Mouse (Mus musculus): Measurements from ENCODE around the gene Prkn. TPM values are rescaled to one million over a fixed set of nuclear protein-coding genes. Genes with fewer than 3 reads are reported as not detected.
A peak's percentile ranks its signal among the peaks of the same experiment; 100 is the strongest.

Prkn gene
- polyA plus RNA-seq, 1 experiment from 2014 or later = 1.5 TPM

DNA sequence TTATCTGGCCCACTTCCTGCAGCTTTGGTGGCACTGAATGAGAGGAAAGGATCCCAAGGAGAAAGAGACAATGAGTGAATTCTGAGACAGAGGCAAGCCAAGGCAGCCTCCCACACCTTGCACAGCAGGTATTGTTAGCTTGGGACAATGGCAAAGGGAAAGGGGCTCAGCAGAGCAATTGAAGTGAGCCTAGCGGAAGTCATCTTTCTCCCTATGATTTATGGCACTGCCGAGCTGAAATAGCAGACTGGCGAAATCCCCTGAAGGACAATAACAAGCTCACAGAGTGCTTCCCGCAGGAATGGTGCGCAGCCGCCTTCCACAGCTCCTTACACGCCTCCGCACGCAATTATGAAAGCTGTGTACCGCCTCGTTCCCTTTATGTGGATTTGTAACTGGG, 1122.6 kb downstream of the Prkn start:
- no peak overlapping the region for H3K4me3 ChIP-seq (ENCODE audit: low read depth, low read length)
- H3K9ac ChIP-seq (ENCODE audit: low read length) = peak overlapping the region; percentile 29
- DNase-seq (ENCODE audit: low spot score) = no peak
- no peak overlapping the region for H3K4me2 ChIP-seq (ENCODE audit: low read depth, low read length, severe bottlenecking)
- no peaks in the 10 kb centered on the region; the same call in 1 of the 2 replicates for H3K9me3 ChIP-seq (ENCODE audit: control insufficient read depth, low read length)
- no peaks in the 10 kb centered on the region for H3K36me3 ChIP-seq (ENCODE audit: control insufficient read depth, insufficient read depth, low read length)
- WGBS = 34% methylated on average over 11 of the region's 11 CpGs
- H3K27ac ChIP-seq (ENCODE audit: low read depth, low read length) = no peak overlapping the region
- ATAC-seq (replicated peaks; ENCODE audit: low FRiP score) = no peak
- peaks cover 2% of the 10 kb centered on the region; the same call in 1 of the 2 replicates for H3K4me1 ChIP-seq (replicated peaks; ENCODE audit: control insufficient read depth, insufficient read depth, low read length)
- H3K27me3 ChIP-seq (ENCODE audit: control insufficient read depth, insufficient read depth, low read length) = no peaks in the 10 kb centered on the region

DNA sequence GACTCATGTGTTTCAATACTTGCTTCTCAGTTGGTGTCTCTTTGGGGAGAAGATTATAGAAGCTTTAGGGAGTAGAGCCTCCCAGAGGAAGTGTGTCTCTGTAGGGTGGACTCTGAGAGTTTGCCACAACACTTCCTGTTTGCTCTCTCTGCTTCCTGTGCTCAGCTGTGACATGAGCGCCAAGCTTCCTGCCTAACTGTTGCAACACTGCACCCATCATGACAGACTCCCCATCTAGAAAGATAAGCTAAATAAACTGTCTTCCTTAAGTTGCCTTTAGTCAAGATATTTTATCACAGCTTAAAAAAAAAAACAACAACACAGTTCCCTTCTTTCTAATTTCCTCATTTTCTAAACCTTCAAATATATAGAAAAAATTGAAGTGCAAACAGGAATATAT, 1130.0 kb downstream of the Prkn start:
- no peak overlapping the region for H3K9ac ChIP-seq (ENCODE audit: low read length)
- H3K36me3 ChIP-seq (ENCODE audit: control insufficient read depth, insufficient read depth, low read length) = no peaks in the 10 kb centered on the region
- no peak overlapping the region for H3K27ac ChIP-seq (ENCODE audit: low read depth, low read length)
- H3K9me3 ChIP-seq (ENCODE audit: control insufficient read depth, low read length) = no peaks in the 10 kb centered on the region
- no peak overlapping the region for H3K4me2 ChIP-seq (ENCODE audit: low read depth, low read length, severe bottlenecking)
- WGBS = 77% methylated on average over 1 of the region's 1 CpGs
- no peaks in the 10 kb centered on the region for H3K27me3 ChIP-seq (ENCODE audit: control insufficient read depth, insufficient read depth, low read length)
- DNase-seq (ENCODE audit: low spot score) (no peak), ATAC-seq (replicated peaks; ENCODE audit: low FRiP score) (no peak)
- H3K4me3 ChIP-seq (ENCODE audit: low read depth, low read length) = no peak overlapping the region
- H3K4me1 ChIP-seq (replicated peaks; ENCODE audit: control insufficient read depth, insufficient read depth, low read length) = no peaks in the 10 kb centered on the region

- Histone ChIP-seq H3K27me3 (ENCODE audit: control insufficient read depth, insufficient read depth, low read length) (no peaks in the 10 kb centered on the region), H3K9ac (ENCODE audit: low read length) (no peak overlapping the region; the same call in 1 of the 2 replicates), H3K4me1 (replicated peaks; ENCODE audit: control insufficient read depth, insufficient read depth, low read length) (no peaks in the 10 kb centered on the region), H3K36me3 (ENCODE audit: control insufficient read depth, insufficient read depth, low read length) (no peaks in the 10 kb centered on the region), H3K27ac (ENCODE audit: low read depth, low read length) (no peak overlapping the region), H3K4me2 (ENCODE audit: low read depth, low read length, severe bottlenecking) (peak overlapping the region; percentile 27; the same call in 1 of the 2 replicates), H3K4me3 (ENCODE audit: low read depth, low read length) (no peak overlapping the region), H3K9me3 (ENCODE audit: control insufficient read depth, low read length) (no peaks in the 10 kb centered on the region)
- no peak for DNase-seq (ENCODE audit: low spot score)
- 11% methylated on average over 9 of the region's 9 CpGs for WGBS
- no peak for ATAC-seq (replicated peaks; ENCODE audit: low FRiP score)
Observed at GRCm38 (mm10) chr17:11972550-11972949, 1132.4 kb downstream of the Prkn start.

GRCm38 (mm10) chr17:11972969-11973787, 1133.0 kb downstream of the Prkn start:
- Histone ChIP-seq H3K9ac (ENCODE audit: low read length) (no peak overlapping the region), H3K36me3 (ENCODE audit: control insufficient read depth, insufficient read depth, low read length) (no peaks in the 10 kb centered on the region), H3K4me1 (replicated peaks; ENCODE audit: control insufficient read depth, insufficient read depth, low read length) (no peaks in the 10 kb centered on the region), H3K4me3 (ENCODE audit: low read depth, low read length) (no peak overlapping the region), H3K4me2 (ENCODE audit: low read depth, low read length, severe bottlenecking) (no peak overlapping the region), H3K9me3 (ENCODE audit: control insufficient read depth, low read length) (no peaks in the 10 kb centered on the region), H3K27me3 (ENCODE audit: control insufficient read depth, insufficient read depth, low read length) (no peaks in the 10 kb centered on the region), H3K27ac (ENCODE audit: low read depth, low read length) (no peak overlapping the region)
- 65% methylated on average over 13 of the region's 13 CpGs for WGBS
- ATAC-seq (replicated peaks; ENCODE audit: low FRiP score) (no peak), DNase-seq (ENCODE audit: low spot score) (no peak)

GRCm38 (mm10) chr17:11975062-11975607, 1135.0 kb downstream of the Prkn start:
- Histone ChIP-seq H3K4me3 (ENCODE audit: low read depth, low read length) (no peak overlapping the region), H3K9me3 (ENCODE audit: control insufficient read depth, low read length) (no peaks in the 10 kb centered on the region)

DNA sequence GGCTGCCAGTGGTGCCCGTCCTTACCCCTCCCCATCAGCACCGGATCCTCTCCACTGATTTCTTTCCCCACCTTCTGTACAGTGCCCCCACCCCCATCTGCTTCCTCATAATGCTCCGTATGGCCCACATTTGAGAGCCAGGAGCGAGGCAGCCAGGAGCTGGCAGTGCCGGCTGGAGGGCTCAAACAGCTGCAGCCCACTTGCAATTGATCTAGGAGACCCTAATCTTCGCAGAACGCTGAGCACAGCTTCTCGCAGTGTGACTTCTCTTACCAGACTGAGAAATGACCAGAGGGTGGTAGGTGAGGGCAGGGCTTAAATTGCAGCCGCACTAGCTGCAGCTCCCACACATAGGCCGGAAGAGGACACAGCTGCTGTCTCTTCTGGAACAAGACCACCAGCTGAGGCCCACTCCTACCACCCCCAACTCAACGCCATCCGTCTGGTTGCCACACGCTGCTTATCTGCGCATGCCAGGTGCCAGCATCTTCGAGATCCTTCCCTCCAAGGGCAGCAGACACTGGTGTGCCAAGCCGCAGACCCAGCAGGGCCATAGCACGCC, 1138.2 kb downstream of the Prkn start:
- 39% methylated on average over 17 of the region's 17 CpGs for WGBS
- Histone ChIP-seq H3K4me3 (ENCODE audit: low read depth, low read length) (no peak overlapping the region), H3K27me3 (ENCODE audit: control insufficient read depth, insufficient read depth, low read length) (no peaks in the 10 kb centered on the region), H3K36me3 (ENCODE audit: control insufficient read depth, insufficient read depth, low read length) (no peaks in the 10 kb centered on the region), H3K4me2 (ENCODE audit: low read depth, low read length, severe bottlenecking) (no peak overlapping the region), H3K27ac (ENCODE audit: low read depth, low read length) (no peak overlapping the region), H3K9ac (ENCODE audit: low read length) (no peak overlapping the region), H3K4me1 (replicated peaks; ENCODE audit: control insufficient read depth, insufficient read depth, low read length) (peaks cover 2% of the 10 kb centered on the region; the same call in 1 of the 2 replicates), H3K9me3 (ENCODE audit: control insufficient read depth, low read length) (no peaks in the 10 kb centered on the region)
- no peak for DNase-seq (ENCODE audit: low spot score)
- ATAC-seq (replicated peaks; ENCODE audit: low FRiP score) = no peak

More at GRCm38 (mm10) chr17:11975062-11975607, 1135.0 kb downstream of the Prkn start:
- no peak overlapping the region for H3K27ac ChIP-seq (ENCODE audit: low read depth, low read length)
- H3K9ac ChIP-seq (ENCODE audit: low read length) = no peak overlapping the region
- H3K4me2 ChIP-seq (ENCODE audit: low read depth, low read length, severe bottlenecking) = no peak overlapping the region
- H3K4me1 ChIP-seq (replicated peaks; ENCODE audit: control insufficient read depth, insufficient read depth, low read length) = peaks cover 2% of the 10 kb centered on the region; the same call in 1 of the 2 replicates
- no peaks in the 10 kb centered on the region for H3K36me3 ChIP-seq (ENCODE audit: control insufficient read depth, insufficient read depth, low read length)
- H3K27me3 ChIP-seq (ENCODE audit: control insufficient read depth, insufficient read depth, low read length) = no peaks in the 10 kb centered on the region
- ATAC-seq (replicated peaks; ENCODE audit: low FRiP score) (no peak), DNase-seq (ENCODE audit: low spot score) (peak; percentile 66)
- WGBS = 43% methylated on average over 7 of the region's 7 CpGs

GRCm38 (mm10) chr17:11981666-11982065, 1141.5 kb downstream of the Prkn start:
- Histone ChIP-seq H3K27me3 (ENCODE audit: control insufficient read depth, insufficient read depth, low read length) (no peaks in the 10 kb centered on the region), H3K4me2 (ENCODE audit: low read depth, low read length, severe bottlenecking) (no peak overlapping the region), H3K9ac (ENCODE audit: low read length) (no peak overlapping the region), H3K27ac (ENCODE audit: low read depth, low read length) (no peak overlapping the region), H3K9me3 (ENCODE audit: control insufficient read depth, low read length) (no peaks in the 10 kb centered on the region), H3K4me3 (ENCODE audit: low read depth, low read length) (no peak overlapping the region), H3K36me3 (ENCODE audit: control insufficient read depth, insufficient read depth, low read length) (no peaks in the 10 kb centered on the region), H3K4me1 (replicated peaks; ENCODE audit: control insufficient read depth, insufficient read depth, low read length) (peaks cover 2% of the 10 kb centered on the region; the same call in 1 of the 2 replicates)
- 80% methylated on average over 9 of the region's 9 CpGs for WGBS
- ATAC-seq (replicated peaks; ENCODE audit: low FRiP score) (no peak), DNase-seq (ENCODE audit: low spot score) (no peak)

- no peaks in the 10 kb centered on the region for H3K36me3 ChIP-seq (ENCODE audit: control insufficient read depth, insufficient read depth, low read length)
- H3K27me3 ChIP-seq (ENCODE audit: control insufficient read depth, insufficient read depth, low read length) = no peaks in the 10 kb centered on the region
- ATAC-seq (replicated peaks; ENCODE audit: low FRiP score) = no peak
- H3K9ac ChIP-seq (ENCODE audit: low read length) = no peak overlapping the region
- H3K4me2 ChIP-seq (ENCODE audit: low read depth, low read length, severe bottlenecking) = no peak overlapping the region
- no peak overlapping the region for H3K27ac ChIP-seq (ENCODE audit: low read depth, low read length)
- no peaks in the 10 kb centered on the region for H3K4me1 ChIP-seq (replicated peaks; ENCODE audit: control insufficient read depth, insufficient read depth, low read length)
- no peak overlapping the region for H3K4me3 ChIP-seq (ENCODE audit: low read depth, low read length)
- DNase-seq (ENCODE audit: low spot score) = no peak
- WGBS = 76% methylated on average over 14 of the region's 14 CpGs
- H3K9me3 ChIP-seq (ENCODE audit: control insufficient read depth, low read length) = no peaks in the 10 kb centered on the region
Observed at GRCm38 (mm10) chr17:11988110-11988837, 1148.1 kb downstream of the Prkn start.
